Comparison of ENCODE assay signal across 12 mouse cellular contexts in genomic region chr11:115409556-115409955, GRCm38 (mm10). TPM values are rescaled to one million over a fixed set of nuclear protein-coding genes. Genes with fewer than 3 reads are reported as not detected.
A peak's percentile ranks its signal among the peaks of the same experiment; 100 is the strongest.
DNase-seq lines count a peak whose midpoint lies in the region; ATAC-seq and TF ChIP-seq lines count a peak whose summit lies in the region.
"Had no signal": no experiment of that assay in that cellular context is flagged by ENCODE, and none has a peak within 500 bp of the region (broad histone marks: within the 10 kb centered on the region; RNA-seq: fewer than 3 reads in every experiment).

No protein-coding gene starts in this region.

- H3K9me3 ChIP-seq in neural tube, embryonic 11.5 days (ENCODE audit: control insufficient read depth, low read length) = no peaks in the 10 kb centered on the region
- H3K9me3 ChIP-seq in embryonic facial prominence, embryonic 14.5 days (ENCODE audit: control insufficient read depth, low read length) = no peaks in the 10 kb centered on the region
- H3K9me3 ChIP-seq in hindbrain, embryonic 16.5 days (ENCODE audit: control insufficient read depth, low read length) = no peaks in the 10 kb centered on the region
- H3K9me3 ChIP-seq: liver, embryonic 15.5 days had no signal

- peak overlapping the region; percentile 82 for H3K27ac ChIP-seq in neural tube, embryonic 11.5 days (ENCODE audit: low read depth, low read length)
- H3K27ac ChIP-seq in embryonic facial prominence, embryonic 14.5 days (replicated peaks; ENCODE audit: low read depth, low read length) = peak overlapping the region; percentile 61
- peak overlapping the region; percentile 35 for H3K27ac ChIP-seq in hindbrain, embryonic 16.5 days (ENCODE audit: low read depth, low read length)
- no peak overlapping the region; the same call in 1 of the 2 replicates for H3K27ac ChIP-seq in left cerebral cortex, adult 2 months
- H3K27ac ChIP-seq: heart, adult 2 months; liver, embryonic 15.5 days; macrophage had no signal

- H3K9ac ChIP-seq in neural tube, embryonic 11.5 days (ENCODE audit: low read length) = no peak overlapping the region
- H3K9ac ChIP-seq in embryonic facial prominence, embryonic 14.5 days (ENCODE audit: low read depth, low read length) = no peak overlapping the region
- no peak overlapping the region for H3K9ac ChIP-seq in hindbrain, embryonic 16.5 days (ENCODE audit: low read depth, low read length)
- H3K9ac ChIP-seq: liver, embryonic 15.5 days had no signal

- 0 out of 2 replicates have a peak, but pooled peaks have one; percentile 1 for ATAC-seq in neural tube, embryonic 11.5 days (ENCODE audit: insufficient read depth, low FRiP score, low TSS enrichment)
- ATAC-seq in embryonic facial prominence, embryonic 14.5 days (ENCODE audit: low read depth) = no peak; the same call in 1 of the 2 replicates
- ATAC-seq in hindbrain, embryonic 16.5 days = no peak

- no peak overlapping the region for H3K4me2 ChIP-seq in neural tube, embryonic 11.5 days (ENCODE audit: low read depth)
- H3K4me2 ChIP-seq in embryonic facial prominence, embryonic 14.5 days (ENCODE audit: low read depth, low read length) = no peak overlapping the region
- no peak overlapping the region for H3K4me2 ChIP-seq in hindbrain, embryonic 16.5 days (ENCODE audit: low read length)
- H3K4me2 ChIP-seq: liver, embryonic 15.5 days had no signal

- peaks cover 8% of the 10 kb centered on the region; the same call in 1 of the 2 replicates for H3K4me1 ChIP-seq in neural tube, embryonic 11.5 days (ENCODE audit: control insufficient read depth, insufficient read depth, low read length)
- peaks cover 9% of the 10 kb centered on the region for H3K4me1 ChIP-seq in embryonic facial prominence, embryonic 14.5 days (ENCODE audit: control insufficient read depth, insufficient read depth, low read length)
- H3K4me1 ChIP-seq in hindbrain, embryonic 16.5 days (ENCODE audit: control insufficient read depth, insufficient read depth, low read depth, low read length) = peaks cover 17% of the 10 kb centered on the region

- intact Hi-C loops in left cerebral cortex, adult 2 months (cut with DNase I) = no loop called here

- DNase-seq in neural tube, embryonic 11.5 days (ENCODE audit: low spot score) = peak; percentile 48
- DNase-seq in neural tube, embryonic 10.5 days (ENCODE audit: extremely low spot score, low spot score) = no peak
- DNase-seq in embryonic facial prominence, embryonic 14.5 days (ENCODE audit: low spot score) = no peak
- DNase-seq in left cerebral cortex, adult 2 months (ENCODE audit: extremely low spot score in 1 of 2, low spot score in 2 of 2) = no peak
- DNase-seq in cerebellum, adult 18-20 months = no peak
- DNase-seq in heart, adult 9 months (ENCODE audit: low spot score in 2 of 2) = no peak
- DNase-seq in heart, postnatal 4 days = no peak
- DNase-seq: cerebellum, postnatal 25 days; heart, adult 2 months had no signal

- peaks cover 5% of the 10 kb centered on the region; the same call in 1 of the 2 replicates for H3K36me3 ChIP-seq in neural tube, embryonic 11.5 days (ENCODE audit: control insufficient read depth, insufficient read depth, low read length)
- peaks cover 48% of the 10 kb centered on the region for H3K36me3 ChIP-seq in embryonic facial prominence, embryonic 14.5 days (ENCODE audit: control insufficient read depth, insufficient read depth, low read length)
- peaks cover 8% of the 10 kb centered on the region; the same call in 1 of the 2 replicates for H3K36me3 ChIP-seq in hindbrain, embryonic 16.5 days (ENCODE audit: control insufficient read depth, insufficient read depth, low read length)

- no peak for TF ChIP-seq CTCF in left cerebral cortex, adult 2 months (IDR thresholded peaks at IDR 0.05)

- H3K27me3 ChIP-seq in neural tube, embryonic 11.5 days (ENCODE audit: control insufficient read depth, insufficient read depth, low read length) = no peaks in the 10 kb centered on the region
- H3K27me3 ChIP-seq in embryonic facial prominence, embryonic 14.5 days (replicated peaks; ENCODE audit: control insufficient read depth, insufficient read depth, low read length) = no peaks in the 10 kb centered on the region
- H3K27me3 ChIP-seq in hindbrain, embryonic 16.5 days (replicated peaks; ENCODE audit: control insufficient read depth, insufficient read depth, low read length) = no peaks in the 10 kb centered on the region
- H3K27me3 ChIP-seq: liver, embryonic 15.5 days had no signal

- no peak overlapping the region for H3K4me3 ChIP-seq in neural tube, embryonic 11.5 days (ENCODE audit: low read depth, low read length)
- no peak overlapping the region for H3K4me3 ChIP-seq in embryonic facial prominence, embryonic 14.5 days (ENCODE audit: low read depth, low read length)
- H3K4me3 ChIP-seq in hindbrain, embryonic 16.5 days (ENCODE audit: low read length) = no peak overlapping the region
- H3K4me3 ChIP-seq in left cerebral cortex, adult 2 months = no peak overlapping the region
- H3K4me3 ChIP-seq: heart, adult 2 months; liver, embryonic 15.5 days had no signal

- WGBS in neural tube, embryonic 11.5 days = 49% methylated on average over 7 of the region's 7 CpGs
- 63% methylated on average over 7 of the region's 7 CpGs for WGBS in embryonic facial prominence, embryonic 14.5 days
- WGBS in hindbrain, embryonic 16.5 days = 28% methylated on average over 7 of the region's 7 CpGs

RNA-seq across cellular contexts. Expression of gene Mrpl58, which starts 6.0 kb away (rescaled TPM):
- 221 and 230 TPM in 2 replicates for polyA plus RNA-seq in neural tube, embryonic 11.5 days (2014; fragmentation: Nextera tagmentation; extraction: Ambion mirVana)
- 175 and 185 TPM in 2 replicates for polyA plus RNA-seq in embryonic facial prominence, embryonic 14.5 days (2014; fragmentation: Nextera tagmentation; extraction: Ambion mirVana)
- 185 and 186 TPM in 2 replicates for polyA plus RNA-seq in hindbrain, embryonic 16.5 days (2015; fragmentation: Nextera tagmentation; extraction: Ambion mirVana)
- total RNA-seq in left cerebral cortex, adult 2 months (2021) = 100 to 1,000 TPM; 113 to 118 TPM
- 100 to 1,000 TPM; 153 to 156 TPM for total RNA-seq in heart, postnatal 4 days (2021)

RNA-seq across cellular contexts. Expression of gene Atp5h, which starts 10.2 kb away (rescaled TPM):
- 866 and 868 TPM in 2 replicates for polyA plus RNA-seq in neural tube, embryonic 11.5 days (2014; fragmentation: Nextera tagmentation; extraction: Ambion mirVana)
- polyA plus RNA-seq in embryonic facial prominence, embryonic 14.5 days (2014; fragmentation: Nextera tagmentation; extraction: Ambion mirVana) = 841 and 943 TPM in 2 replicates
- polyA plus RNA-seq in hindbrain, embryonic 16.5 days (2015; fragmentation: Nextera tagmentation; extraction: Ambion mirVana) = 832 and 923 TPM in 2 replicates
- 100 to 1,000 TPM; 436 to 465 TPM for total RNA-seq in left cerebral cortex, adult 2 months (2021)
- 1,000 to 10,000 TPM; 1,670 to 1,720 TPM for total RNA-seq in heart, postnatal 4 days (2021)

RNA-seq across cellular contexts. Expression of gene Kctd2, which starts 10.4 kb away (rescaled TPM):
- polyA plus RNA-seq in neural tube, embryonic 11.5 days (2014; fragmentation: Nextera tagmentation; extraction: Ambion mirVana) = 22.0 and 25.7 TPM in 2 replicates
- 21.8 and 22.6 TPM in 2 replicates for polyA plus RNA-seq in embryonic facial prominence, embryonic 14.5 days (2014; fragmentation: Nextera tagmentation; extraction: Ambion mirVana)
- 5.7 and 10.2 TPM in 2 replicates for polyA plus RNA-seq in hindbrain, embryonic 16.5 days (2015; fragmentation: Nextera tagmentation; extraction: Ambion mirVana)
- 10 to 100 TPM; 72.4 to 76.2 TPM for total RNA-seq in left cerebral cortex, adult 2 months (2021)
- 10 to 100 TPM; 22.8 to 27.3 TPM for total RNA-seq in heart, postnatal 4 days (2021)

RNA-seq across cellular contexts. Expression of gene Cdr2l, which starts 27.8 kb away (rescaled TPM):
- 18.1 and 18.5 TPM in 2 replicates for polyA plus RNA-seq in neural tube, embryonic 11.5 days (2014; fragmentation: Nextera tagmentation; extraction: Ambion mirVana)
- 11.7 and 12.3 TPM in 2 replicates for polyA plus RNA-seq in embryonic facial prominence, embryonic 14.5 days (2014; fragmentation: Nextera tagmentation; extraction: Ambion mirVana)
- polyA plus RNA-seq in hindbrain, embryonic 16.5 days (2015; fragmentation: Nextera tagmentation; extraction: Ambion mirVana) = 16.1 and 18.0 TPM in 2 replicates
- 10 to 100 TPM; 25.0 to 26.4 TPM for total RNA-seq in left cerebral cortex, adult 2 months (2021)
- 10 to 100 TPM; 18.8 to 20.3 TPM for total RNA-seq in heart, postnatal 4 days (2021)
- polyA plus RNA-seq: macrophage had no signal

RNA-seq across cellular contexts. Expression of gene Trim80, which starts 30.8 kb away (rescaled TPM):
- 0.12 TPM in 1 of 2 replicates, not detected in the other for polyA plus RNA-seq in neural tube, embryonic 11.5 days (2014; fragmentation: Nextera tagmentation; extraction: Ambion mirVana)
- polyA plus RNA-seq in embryonic facial prominence, embryonic 14.5 days (2014; fragmentation: Nextera tagmentation; extraction: Ambion mirVana) = 0.11 TPM in 1 of 2 replicates, not detected in the other
- polyA plus RNA-seq in hindbrain, embryonic 16.5 days (2015; fragmentation: Nextera tagmentation; extraction: Ambion mirVana) = 0.15 TPM in 1 of 2 replicates, not detected in the other
- under 1 TPM in 1 of 2 experiments, not detected in 1; 0.16 TPM for total RNA-seq in left cerebral cortex, adult 2 months (2021)
- not detected for total RNA-seq in heart, postnatal 4 days (2021)
- polyA plus RNA-seq: macrophage had no signal
